In the genomic region with DNA sequence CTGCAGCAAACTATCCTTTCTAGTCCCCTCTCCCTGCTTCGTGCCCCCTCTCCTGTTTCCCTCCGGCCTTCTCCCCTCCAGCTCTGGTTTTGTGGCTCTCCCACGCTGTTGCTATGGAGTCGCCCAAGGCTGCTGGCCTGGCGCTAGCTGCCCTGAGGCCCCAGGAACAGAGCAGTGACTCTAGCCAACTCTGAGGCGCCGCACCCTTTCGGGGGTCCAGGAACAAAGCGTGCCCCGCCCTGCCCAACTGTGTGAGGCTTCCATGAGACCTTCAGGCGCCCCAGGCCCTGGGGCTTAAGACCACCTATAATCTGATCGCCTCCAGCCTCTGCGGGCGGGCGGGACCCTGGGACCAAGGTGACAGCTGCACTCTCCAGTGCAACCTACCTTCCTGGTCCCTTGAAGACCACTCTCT, we compare ENCODE assay signal across 8 mouse cellular contexts.
DNase-seq lines count a peak whose midpoint lies in the region; ATAC-seq and TF ChIP-seq lines count a peak whose summit lies in the region.

No protein-coding gene starts in this region.

- ATAC-seq in cerebellum, adult (ENCODE audit: insufficient number of reproducible peaks, low FRiP score, low TSS enrichment) = 0 out of 2 replicates have a peak, but pooled peaks have one; percentile 51
- ATAC-seq in hindbrain, embryonic 11.5 days (ENCODE audit: low FRiP score) = peak; percentile 85
- peak; percentile 90 for ATAC-seq in lung, embryonic 14.5 days (ENCODE audit: insufficient read depth)

- peaks cover 52% of the 10 kb centered on the region for H3K4me1 ChIP-seq in forebrain, embryonic 10.5 days
- peaks cover 3% of the 10 kb centered on the region; the same call in 1 of the 2 replicates for H3K4me1 ChIP-seq in hindbrain, embryonic 11.5 days (replicated peaks; ENCODE audit: control insufficient read depth, insufficient read depth, low read length)
- no peaks in the 10 kb centered on the region for H3K4me1 ChIP-seq in lung, embryonic 14.5 days (ENCODE audit: insufficient read depth)

- peak overlapping the region; percentile 81 for H3K27ac ChIP-seq in forebrain, embryonic 10.5 days
- H3K27ac ChIP-seq in hindbrain, embryonic 11.5 days (ENCODE audit: low read depth, low read length) = peak overlapping the region; percentile 48; the same call in 1 of the 2 replicates
- H3K27ac ChIP-seq in lung, embryonic 14.5 days (ENCODE audit: low read depth) = no peak overlapping the region

- H3K9ac ChIP-seq in hindbrain, embryonic 11.5 days (ENCODE audit: low read depth, low read length) = peak overlapping the region; percentile 66
- H3K9ac ChIP-seq in lung, embryonic 14.5 days = peak overlapping the region; percentile 52

- H3K36me3 ChIP-seq in forebrain, embryonic 10.5 days (replicated peaks) = no peaks in the 10 kb centered on the region
- H3K36me3 ChIP-seq in hindbrain, embryonic 11.5 days (ENCODE audit: control insufficient read depth, insufficient read depth, low read length) = no peaks in the 10 kb centered on the region
- H3K36me3 ChIP-seq in lung, embryonic 14.5 days (ENCODE audit: insufficient read depth) = no peaks in the 10 kb centered on the region

- peak overlapping the region; percentile 89 for H3K4me2 ChIP-seq in hindbrain, embryonic 11.5 days (replicated peaks; ENCODE audit: low read depth, low read length)
- peak overlapping the region; percentile 96 for H3K4me2 ChIP-seq in lung, embryonic 14.5 days

- peaks cover 79% of the 10 kb centered on the region for H3K27me3 ChIP-seq in forebrain, embryonic 10.5 days (ENCODE audit: poor library complexity, severe bottlenecking)
- H3K27me3 ChIP-seq in hindbrain, embryonic 11.5 days (ENCODE audit: control insufficient read depth, insufficient read depth, low read length) = no peaks in the 10 kb centered on the region
- H3K27me3 ChIP-seq in lung, embryonic 14.5 days (ENCODE audit: insufficient read depth, low read length) = no peaks in the 10 kb centered on the region

- no peaks in the 10 kb centered on the region for H3K9me3 ChIP-seq in forebrain, embryonic 10.5 days
- no peaks in the 10 kb centered on the region for H3K9me3 ChIP-seq in hindbrain, embryonic 11.5 days (ENCODE audit: control insufficient read depth, low read length)
- H3K9me3 ChIP-seq in lung, embryonic 14.5 days (ENCODE audit: low read depth, low read length) = no peaks in the 10 kb centered on the region

- peak overlapping the region; percentile 71 for H3K4me3 ChIP-seq in forebrain, embryonic 10.5 days
- peak overlapping the region; percentile 48 for H3K4me3 ChIP-seq in hindbrain, embryonic 11.5 days (ENCODE audit: low read depth, low read length)
- peak overlapping the region; percentile 51 for H3K4me3 ChIP-seq in lung, embryonic 14.5 days (ENCODE audit: low read depth, low read length)

- DNase-seq in cerebellum, adult 11 months = no peak
- DNase-seq in R1 (ENCODE audit: low read depth, low spot score) = peak; percentile 63
- DNase-seq in forebrain, embryonic 10.5 days (ENCODE audit: extremely low spot score, low spot score) = no peak
- DNase-seq in hindbrain, embryonic 11.5 days (ENCODE audit: low spot score) = peak; percentile 74
- peak; percentile 75 for DNase-seq in lung, embryonic 14.5 days
- DNase-seq in ovary, postnatal 36 days (ENCODE audit: low spot score) = peak; percentile 78
- DNase-seq in thymus, adult 18-20 months = no peak

- WGBS in forebrain, embryonic 10.5 days = 1% methylated on average over 15 of the region's 15 CpGs
- 2% methylated on average over 15 of the region's 15 CpGs for WGBS in hindbrain, embryonic 11.5 days
- WGBS in lung, embryonic 14.5 days = 6% methylated on average over 15 of the region's 15 CpGs

- TF ChIP-seq CTCF in lung, embryonic 14.5 days (IDR thresholded peaks at IDR 0.05; ENCODE audit: low read depth) = no peak

Comparison
In these comparisons a context has a peak if more than half of its experiments do, and no peak if none do; other contexts are left out.
1. DNase-seq: peak in R1 (single experiment), hindbrain, embryonic 11.5 days (single experiment), lung, embryonic 14.5 days (single experiment) and ovary, postnatal 36 days (single experiment); none in cerebellum, adult 11 months (single experiment), forebrain, embryonic 10.5 days (single experiment) and thymus, adult 18-20 months (0 of 2).
2. Peak in every context shown above with its lines, with median percentiles within 50 percentile points of each other: ATAC-seq and H3K4me3 ChIP-seq.